Mouse (Mus musculus): ENCODE data around the gene Rgs1.

DNA sequence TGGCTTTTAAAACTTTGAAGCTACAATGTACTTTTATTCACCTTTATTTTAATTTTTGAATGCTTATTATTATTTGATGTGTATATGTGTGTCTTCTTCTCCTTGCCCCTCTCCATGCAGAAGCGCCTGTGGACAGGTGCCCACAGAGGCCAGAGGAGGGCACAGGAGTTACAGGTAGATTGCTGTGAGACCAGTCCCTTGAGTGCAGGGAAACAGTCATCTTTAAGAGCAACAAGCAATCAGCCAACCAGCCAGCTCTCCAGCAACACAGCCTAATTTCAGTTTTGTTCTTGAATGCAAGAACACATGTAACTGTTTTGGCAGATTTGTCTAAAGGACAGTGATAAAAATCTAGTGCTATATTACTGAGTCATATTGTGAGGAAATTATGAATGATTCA lies 1.7 kb downstream of the Rgs1 start:
- no peak for TF ChIP-seq GATA1 (IDR thresholded peaks at IDR 0.05; ENCODE audit: low read length)
- TF ChIP-seq TAL1 (IDR thresholded peaks at IDR 0.05; ENCODE audit: low read length) = no peak
